Mouse (Mus musculus) ES-E14 (cell line): Measurements from ENCODE around the gene Gprin1. TPM values are rescaled to one million over a fixed set of nuclear protein-coding genes. Genes with fewer than 3 reads are reported as not detected.

Experiments used
- DNase-seq: peaks from one replicate; pipeline ENCODE4 v3.0.0-alpha.2; 2013; ENCODE audit warnings: low read depth, low spot score
- H3K27ac ChIP-seq: 2 replicates; pipeline ENCODE4 v1.5.1; 2012; ENCODE audit warnings: low read depth, mild to moderate bottlenecking, low read length, moderate library complexity, mixed read lengths; ENCODE audit not compliant: poor library complexity, insufficient read depth, severe bottlenecking
- H3K36me3 ChIP-seq: 2 replicates; pipeline ENCODE4 v1.6.1; 2012; ENCODE audit warnings: mild to moderate bottlenecking, low read length, moderate library complexity, mixed read lengths; ENCODE audit not compliant: control insufficient read depth, poor library complexity, insufficient read depth, severe bottlenecking
- H3K4me1 ChIP-seq, 2 experiments: fragments of 150-350 bp in 1 of 2; sonication (generic) in 1 of 2; 2 replicates each; pipeline ENCODE4 v1.6.1; 2012; ENCODE audit warnings: low read length in 2 of 2, mild to moderate bottlenecking in 1 of 2, mixed read lengths in 1 of 2; ENCODE audit not compliant: control insufficient read depth in 2 of 2, insufficient read depth in 2 of 2, poor library complexity in 1 of 2
- H3K4me3 ChIP-seq, 2 experiments: fragments of 150-350 bp in 1 of 2; sonication (generic) in 1 of 2; 2 replicates each; pipeline ENCODE4 v1.5.1; 2012; ENCODE audit warnings: low read length in 2 of 2, low read depth in 1 of 2, mild to moderate bottlenecking in 1 of 2, mixed read lengths in 1 of 2; ENCODE audit not compliant: insufficient read depth in 1 of 2, poor library complexity in 1 of 2, severe bottlenecking in 1 of 2
- H3K9ac ChIP-seq: 2 replicates; pipeline ENCODE4 v1.6.1; 2012; ENCODE audit warnings: low read depth, mild to moderate bottlenecking, low read length, mixed read lengths; ENCODE audit not compliant: poor library complexity, insufficient read depth, severe bottlenecking
- H3K9me3 ChIP-seq: fragments of 150-350 bp; sonication (generic); 2 replicates; pipeline ENCODE4 v1.6.1; 2012; ENCODE audit warnings: low read depth, mild to moderate bottlenecking, low read length; ENCODE audit not compliant: control insufficient read depth, insufficient read depth
- CHD2 ChIP-seq: IDR thresholded peaks from 2 replicates; pipeline ENCODE4 v1.6.1; 2014; ENCODE audit warnings: mild to moderate bottlenecking, low read depth, low read length, inconsistent platforms
- HCFC1 ChIP-seq: IDR thresholded peaks from 2 replicates; pipeline ENCODE4 v1.6.1; 2012; ENCODE audit warnings: low read length, inconsistent platforms, borderline replicate concordance; ENCODE audit not compliant: insufficient read depth
- MAFK ChIP-seq: IDR thresholded peaks from 2 replicates; pipeline ENCODE4 v1.6.1; 2014; ENCODE audit warnings: mild to moderate bottlenecking, low read depth, low read length, inconsistent platforms; ENCODE audit not compliant: insufficient read depth
- ZC3H11A ChIP-seq: IDR thresholded peaks from 2 replicates; pipeline ENCODE4 v1.6.1; 2012; ENCODE audit warnings: low read depth, mild to moderate bottlenecking, inconsistent platforms, low read length, borderline replicate concordance
- ZNF384 ChIP-seq: IDR thresholded peaks from 2 replicates; pipeline ENCODE4 v1.6.1; 2012; ENCODE audit warnings: low read depth, low read length, inconsistent platforms
- in situ Hi-C, 2 experiments: fragments of 600-800 bp; cut with MboI; formaldehyde crosslinking; loops; one replicate each; pipeline ENCODE4 v1.15.1; 2025; ENCODE audit warnings: low sequenced_read_pairs in 2 of 2, inconsistent platforms in 1 of 2; ENCODE audit not compliant: unreplicated experiment in 2 of 2
- total RNA-seq: library from RNA; depleted of rRNA; stranded (reverse); fragments of 300-350 nt; gene quantifications from 2 replicates; pipeline ENCODE4 v1.2.3, GENCODE M21; 2012

Gprin1 gene
- total RNA-seq, 1 experiment, result 0.58 TPM

DNA sequence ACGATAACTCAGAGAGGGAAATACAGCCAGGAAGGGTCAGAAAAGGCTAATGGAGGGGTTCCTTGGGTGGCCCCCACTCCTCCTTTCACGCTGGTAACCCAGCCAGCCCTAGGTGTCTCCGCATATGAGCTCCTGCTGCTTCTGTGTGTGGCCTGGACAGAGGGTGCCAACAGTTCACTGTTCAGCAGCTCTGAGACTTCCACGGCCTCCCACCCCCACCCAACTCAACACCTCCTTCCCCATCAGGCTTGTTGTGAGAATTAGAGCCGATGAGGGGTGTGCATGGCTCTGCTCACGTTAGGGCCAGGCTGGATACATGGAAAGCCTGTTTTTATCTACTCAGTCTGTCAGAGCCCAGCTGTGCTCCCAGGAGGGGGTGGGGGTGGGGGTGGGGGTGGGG lies 3.6 kb downstream of the Gprin1 start:
- DNase-seq, result no peak
- no peaks in the 10 kb centered on the region for H3K36me3 ChIP-seq
- no peak overlapping the region for H3K27ac ChIP-seq
- H3K4me1 ChIP-seq, result 0 out of 4 replicates have a peak, but pooled peaks cover 0 to 2% of the 10 kb centered on the region in 2 experiments
- no peaks in the 10 kb centered on the region for H3K9me3 ChIP-seq
- H3K4me3 ChIP-seq, result no peak overlapping the region
- no peak for TF ChIP-seq HCFC1
- TF ChIP-seq ZNF384, result no peak
- TF ChIP-seq MAFK, result no peak
- no peak for TF ChIP-seq ZC3H11A
- no peak for TF ChIP-seq CHD2
- in situ Hi-C loops, result no loop called here
- no peak overlapping the region for H3K9ac ChIP-seq

DNA sequence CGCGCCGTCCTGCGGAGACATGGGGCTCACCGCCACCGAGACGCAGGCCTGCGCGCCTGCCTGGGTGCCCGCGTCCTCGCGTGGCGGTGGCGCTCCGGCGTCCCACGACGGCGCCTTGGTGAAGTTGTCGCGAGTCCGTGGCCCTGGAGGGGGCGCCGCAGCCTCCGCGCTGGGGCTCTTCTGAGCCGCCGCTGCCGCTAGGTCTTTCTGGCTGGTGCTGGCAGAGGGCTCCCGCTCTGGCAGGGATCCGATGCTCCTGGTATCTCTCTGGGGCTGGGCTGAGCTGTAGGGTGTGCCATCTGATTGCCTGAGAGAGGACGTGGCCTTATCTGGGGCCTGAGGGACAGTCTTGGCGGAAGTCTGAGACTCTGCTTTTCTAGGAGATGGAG lies 11.5 kb downstream of the Gprin1 start:
- no peak for DNase-seq
- Histone ChIP-seq H3K27ac (no peak overlapping the region), H3K4me1 (0 out of 4 replicates have a peak, but pooled peaks cover 0 to 4% of the 10 kb centered on the region in 2 experiments), H3K36me3 (no peaks in the 10 kb centered on the region), H3K9me3 (no peaks in the 10 kb centered on the region), H3K4me3 (peak overlapping the region; percentile 74 to 82), H3K9ac (peak overlapping the region; percentile 77)
- in situ Hi-C loops, result no loop called here
- TF ChIP-seq ZC3H11A (no peak), HCFC1 (no peak), ZNF384 (no peak), CHD2 (no peak), MAFK (no peak)

DNA sequence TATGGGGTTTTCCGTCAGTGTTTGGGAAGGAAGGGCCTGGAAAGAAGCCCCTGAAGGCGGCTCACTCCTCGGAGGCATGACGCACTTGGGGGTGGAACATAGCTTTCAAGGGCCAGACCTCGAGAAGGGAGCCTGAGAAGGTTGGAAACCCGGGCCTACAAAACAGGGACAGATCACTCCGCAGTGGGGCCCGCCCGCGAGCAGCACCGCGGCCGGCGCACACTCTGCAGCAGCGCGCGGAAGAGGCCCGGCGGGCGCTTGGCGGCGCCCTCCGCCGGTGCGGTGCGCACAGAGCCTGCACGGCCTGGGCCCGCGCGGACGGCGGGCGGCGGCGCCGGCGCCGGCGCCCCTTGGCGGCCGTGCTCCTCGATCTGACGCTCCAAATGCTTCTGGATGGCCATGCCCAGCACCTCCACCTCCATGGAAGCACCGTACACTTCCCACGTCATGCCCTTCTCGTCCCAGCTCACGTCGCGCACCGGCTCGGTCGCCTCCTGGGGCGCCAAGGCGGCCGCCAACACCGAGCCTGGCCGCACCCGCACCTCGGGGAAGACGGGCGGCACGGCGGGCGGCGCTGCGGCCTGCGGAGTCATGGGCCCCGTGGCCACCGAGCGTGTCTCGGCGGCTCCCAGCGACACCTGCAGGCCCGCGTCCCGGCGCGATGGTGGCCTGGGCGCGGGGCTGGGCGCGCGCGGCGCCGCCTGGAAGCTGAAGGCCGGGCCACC lies 12.0 kb downstream of the Gprin1 start:
- DNase-seq, result no peak
- H3K36me3 ChIP-seq, result no peaks in the 10 kb centered on the region
- no peaks in the 10 kb centered on the region for H3K9me3 ChIP-seq
- H3K27ac ChIP-seq, result no peak overlapping the region
- peak overlapping the region; percentile 77 for H3K9ac ChIP-seq
- in situ Hi-C loops, result no loop called here
- TF ChIP-seq ZNF384 (no peak), HCFC1 (no peak), ZC3H11A (no peak), MAFK (no peak), CHD2 (no peak)
- 0 out of 4 replicates have a peak, but pooled peaks cover 0 to 4% of the 10 kb centered on the region in 2 experiments for H3K4me1 ChIP-seq
- H3K4me3 ChIP-seq, result peak overlapping the region; percentile 74 to 82

DNA sequence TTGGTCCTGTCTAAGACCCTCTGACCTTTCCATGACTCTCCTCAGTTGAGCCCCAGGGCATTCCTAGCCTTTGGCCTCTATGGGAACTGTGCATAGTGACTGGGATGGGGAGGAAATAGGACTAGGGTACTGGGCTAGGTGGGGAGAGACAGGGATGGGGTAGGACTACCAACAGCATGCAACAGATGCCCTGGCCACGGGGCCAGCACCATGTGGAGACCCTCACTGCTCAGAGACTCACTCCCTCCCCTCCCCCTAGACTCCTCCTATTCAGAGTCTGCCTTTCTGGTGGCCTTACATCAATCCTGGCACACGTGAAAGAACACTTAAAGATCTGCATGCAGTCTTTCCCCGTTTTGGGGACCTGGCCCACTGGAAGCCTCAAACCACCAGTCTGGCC lies 12.7 kb downstream of the Gprin1 start:
- in situ Hi-C loops, result no loop called here
- Histone ChIP-seq H3K4me1 (0 out of 4 replicates have a peak, but pooled peaks cover 0 to 4% of the 10 kb centered on the region in 2 experiments), H3K9me3 (no peaks in the 10 kb centered on the region), H3K4me3 (peak overlapping the region in 1 of 2 experiments; percentile 74; a peak in 2 of 4 replicates), H3K9ac (no peak overlapping the region; the same call in 1 of the 2 replicates), H3K27ac (no peak overlapping the region), H3K36me3 (no peaks in the 10 kb centered on the region)
- DNase-seq, result no peak
- TF ChIP-seq CHD2, result no peak
- no peak for TF ChIP-seq ZC3H11A
- TF ChIP-seq HCFC1, result no peak
- TF ChIP-seq MAFK, result no peak
- TF ChIP-seq ZNF384, result no peak

DNA sequence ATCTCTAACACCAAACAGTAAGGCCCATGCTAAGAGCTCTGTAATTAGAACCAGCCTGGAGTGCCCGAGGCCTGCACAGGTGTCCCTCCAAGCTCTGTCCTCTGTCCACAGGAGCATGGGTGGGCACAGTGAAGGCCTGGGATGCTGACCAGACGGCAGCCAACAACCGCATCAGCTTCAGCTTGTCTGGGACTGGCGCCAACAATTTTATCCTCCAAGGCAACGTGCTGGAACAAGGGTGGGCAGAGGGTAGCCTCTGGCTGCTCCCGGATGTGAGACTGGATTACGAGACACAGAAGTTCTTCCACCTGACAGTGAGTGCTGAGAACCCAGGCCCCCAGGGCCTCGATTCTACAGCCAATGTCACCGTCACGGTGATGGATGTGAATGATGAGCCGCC lies 23.5 kb downstream of the Gprin1 start:
- Histone ChIP-seq H3K36me3 (no peaks in the 10 kb centered on the region), H3K27ac (no peak overlapping the region), H3K4me3 (no peak overlapping the region), H3K9ac (no peak overlapping the region), H3K4me1 (no peaks in the 10 kb centered on the region), H3K9me3 (no peaks in the 10 kb centered on the region)
- DNase-seq, result no peak
- in situ Hi-C loops, result no loop called here
- TF ChIP-seq ZC3H11A (no peak), MAFK (no peak), HCFC1 (no peak), CHD2 (no peak), ZNF384 (no peak)
